Mouse (Mus musculus) NIH3T3 (cell line): Measurements from ENCODE around the gene Rnf31.

Experiments used
- DNase-seq: peaks from one replicate; pipeline ENCODE4 v3.0.0-alpha.2; 2012; ENCODE audit warnings: low read depth

Gene Rnf31

DNA sequence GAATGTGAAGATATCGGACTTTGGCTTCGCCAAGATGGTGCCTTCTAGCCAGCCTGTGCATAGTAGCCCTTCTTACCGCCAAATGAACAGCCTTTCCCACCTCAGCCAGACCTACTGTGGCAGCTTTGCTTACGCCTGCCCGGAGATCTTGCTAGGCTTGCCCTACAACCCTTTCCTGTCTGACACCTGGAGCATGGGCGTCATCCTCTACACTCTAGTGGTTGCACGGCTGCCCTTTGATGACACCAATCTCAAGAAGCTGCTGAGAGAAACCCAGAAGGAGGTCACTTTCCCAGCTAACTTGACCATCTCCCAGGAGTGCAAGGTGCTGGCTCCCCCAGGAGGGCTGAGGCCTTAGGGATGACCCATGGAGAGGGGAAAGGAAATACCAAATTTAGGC lies 60.0 kb downstream of the Rnf31 start:
- DNase-seq: no peak
